In the genomic region with DNA sequence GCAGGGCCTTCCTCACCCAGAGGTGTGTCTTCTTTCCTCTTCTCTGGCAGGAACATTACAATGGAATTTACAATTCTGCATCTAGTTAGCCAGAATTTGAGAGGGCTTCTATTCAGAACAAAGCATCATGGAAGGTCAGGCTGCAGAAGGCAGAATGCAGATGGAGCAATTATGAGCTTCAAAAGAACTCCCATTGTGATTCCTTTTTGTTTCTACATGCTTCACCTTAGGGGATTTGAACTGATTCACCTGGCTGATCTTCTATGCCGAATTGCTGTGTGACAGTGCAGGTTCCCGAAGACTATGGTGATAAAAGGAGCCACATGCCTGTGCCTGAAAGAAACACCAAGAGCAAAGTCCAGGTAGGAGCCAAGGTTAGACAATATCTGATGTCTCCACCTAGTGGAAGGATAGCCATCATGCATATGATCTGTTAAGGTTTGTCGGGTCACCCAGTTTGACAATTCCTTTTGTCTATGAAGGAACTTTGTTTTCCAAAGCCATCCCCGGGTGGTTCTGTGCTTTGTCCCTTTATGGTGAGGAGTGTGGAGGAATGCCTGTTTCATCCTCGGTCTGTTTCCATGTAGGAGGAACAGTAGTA, we compare ENCODE assay signal across 15 mouse cellular contexts.
A peak's percentile ranks its signal among the peaks of the same experiment; 100 is the strongest.
DNase-seq lines count a peak whose midpoint lies in the region; ATAC-seq and TF ChIP-seq lines count a peak whose summit lies in the region.
"Had no signal": no experiment of that assay in that cellular context is flagged by ENCODE, and none has a peak within 500 bp of the region (broad histone marks: within the 10 kb centered on the region; RNA-seq: fewer than 3 reads in every experiment).

No protein-coding gene starts in this region.

- no peak overlapping the region for H3K9ac ChIP-seq in hindbrain, postnatal 0 days (replicated peaks; ENCODE audit: low read length)
- no peak overlapping the region for H3K9ac ChIP-seq in hindbrain, embryonic 13.5 days
- no peak overlapping the region for H3K9ac ChIP-seq in liver, postnatal 0 days (replicated peaks)
- H3K9ac ChIP-seq: forebrain, embryonic 15.5 days; heart, embryonic 12.5 days had no signal

- no peak for DNase-seq in hindbrain, postnatal 0 days (ENCODE audit: low spot score)
- DNase-seq in liver, postnatal 0 days, result no peak
- no peak for DNase-seq in liver
- peak; percentile 9 for DNase-seq in brain, adult 2 months (ENCODE audit: low read depth, low spot score)
- DNase-seq in thymus, postnatal 36 days, result no peak
- DNase-seq: adrenal gland, postnatal 10 days; gastrocnemius, postnatal 10 days; kidney, postnatal 25 days; right cerebral cortex, postnatal 14 days had no signal

- H3K4me3 ChIP-seq in hindbrain, postnatal 0 days (ENCODE audit: low read length), result no peak overlapping the region
- H3K4me3 ChIP-seq in hindbrain, embryonic 13.5 days, result no peak overlapping the region
- H3K4me3 ChIP-seq in liver, postnatal 0 days (ENCODE audit: low read depth, low read length), result no peak overlapping the region
- no peak overlapping the region for H3K4me3 ChIP-seq in E14TG2a.4 (replicated peaks; ENCODE audit: low read length)
- H3K4me3 ChIP-seq: forebrain, embryonic 15.5 days; heart, embryonic 12.5 days had no signal

- H3K9me3 ChIP-seq in hindbrain, postnatal 0 days (ENCODE audit: low read length), result no peaks in the 10 kb centered on the region
- H3K9me3 ChIP-seq in hindbrain, embryonic 13.5 days, result no peaks in the 10 kb centered on the region
- H3K9me3 ChIP-seq in liver, postnatal 0 days (ENCODE audit: low read length), result no peaks in the 10 kb centered on the region
- no peaks in the 10 kb centered on the region for H3K9me3 ChIP-seq in E14TG2a.4 (ENCODE audit: low read length)
- H3K9me3 ChIP-seq: forebrain, embryonic 15.5 days; heart, embryonic 12.5 days had no signal

- WGBS in hindbrain, postnatal 0 days, result 60% methylated on average over 5 of the region's 5 CpGs
- WGBS in hindbrain, embryonic 13.5 days, result 68% methylated on average over 5 of the region's 5 CpGs
- 62% methylated on average over 5 of the region's 5 CpGs for WGBS in liver, postnatal 0 days (ENCODE audit: insufficient replicate concordance)

- no peak for ATAC-seq in hindbrain, postnatal 0 days
- ATAC-seq in hindbrain, embryonic 13.5 days (ENCODE audit: low FRiP score), result no peak
- no peak for ATAC-seq in liver, postnatal 0 days
- ATAC-seq: forebrain, embryonic 15.5 days; inflammation-experienced regulatory T-cells, adult 6 months; midbrain, embryonic 16.5 days had no signal

- no peak overlapping the region for H3K27ac ChIP-seq in hindbrain, postnatal 0 days
- H3K27ac ChIP-seq in hindbrain, embryonic 13.5 days, result no peak overlapping the region
- no peak overlapping the region for H3K27ac ChIP-seq in liver, postnatal 0 days (ENCODE audit: low read depth)
- H3K27ac ChIP-seq: forebrain, embryonic 15.5 days had no signal

- peak; percentile 40; the same call in 1 of the 2 replicates for TF ChIP-seq CTCF in hindbrain, postnatal 0 days (IDR thresholded peaks at IDR 0.05; ENCODE audit: low read depth)
- 0 out of 2 replicates have a peak, but pooled peaks have one; percentile 2 for TF ChIP-seq CTCF in liver, postnatal 0 days (IDR thresholded peaks at IDR 0.05; ENCODE audit: low read depth)
- 0 out of 2 replicates have a peak, but pooled peaks have one; percentile 8 for TF ChIP-seq CTCF in E14TG2a.4 (conservative IDR thresholded peaks at IDR 0.05; ENCODE audit: low read length)

- H3K4me1 ChIP-seq in hindbrain, postnatal 0 days (ENCODE audit: insufficient read depth, low read length), result no peaks in the 10 kb centered on the region
- no peaks in the 10 kb centered on the region for H3K4me1 ChIP-seq in hindbrain, embryonic 13.5 days (replicated peaks)
- H3K4me1 ChIP-seq in liver, postnatal 0 days (ENCODE audit: insufficient read depth), result no peaks in the 10 kb centered on the region
- H3K4me1 ChIP-seq in E14TG2a.4 (replicated peaks; ENCODE audit: low read depth, low read length), result no peaks in the 10 kb centered on the region; the same call in 1 of the 2 replicates
- H3K4me1 ChIP-seq: forebrain, embryonic 15.5 days; heart, embryonic 12.5 days had no signal

- no peaks in the 10 kb centered on the region for H3K36me3 ChIP-seq in hindbrain, postnatal 0 days (ENCODE audit: insufficient read depth, low read length)
- no peaks in the 10 kb centered on the region for H3K36me3 ChIP-seq in hindbrain, embryonic 13.5 days
- H3K36me3 ChIP-seq in liver, postnatal 0 days (replicated peaks; ENCODE audit: insufficient read depth, low read length), result no peaks in the 10 kb centered on the region
- H3K36me3 ChIP-seq in E14TG2a.4 (ENCODE audit: insufficient read depth, low read length), result no peaks in the 10 kb centered on the region
- H3K36me3 ChIP-seq: forebrain, embryonic 15.5 days; heart, embryonic 12.5 days had no signal

- TF ChIP-seq EP300 in liver, postnatal 0 days (IDR thresholded peaks at IDR 0.05; ENCODE audit: low read depth), result no peak

- H3K27me3 ChIP-seq in hindbrain, postnatal 0 days (ENCODE audit: insufficient read depth, low read length), result no peaks in the 10 kb centered on the region
- no peaks in the 10 kb centered on the region for H3K27me3 ChIP-seq in hindbrain, embryonic 13.5 days
- no peaks in the 10 kb centered on the region for H3K27me3 ChIP-seq in liver, postnatal 0 days (ENCODE audit: insufficient read depth, low read length)
- H3K27me3 ChIP-seq in E14TG2a.4 (ENCODE audit: insufficient read depth, low read length), result no peaks in the 10 kb centered on the region
- H3K27me3 ChIP-seq: forebrain, embryonic 15.5 days; heart, embryonic 12.5 days had no signal

- no peak overlapping the region for H3K4me2 ChIP-seq in hindbrain, postnatal 0 days (ENCODE audit: low read depth, low read length)
- H3K4me2 ChIP-seq in hindbrain, embryonic 13.5 days, result no peak overlapping the region
- H3K4me2 ChIP-seq in liver, postnatal 0 days (ENCODE audit: low read depth, low read length), result no peak overlapping the region
- H3K4me2 ChIP-seq: forebrain, embryonic 15.5 days; heart, embryonic 12.5 days had no signal
